Mouse (Mus musculus) E14TG2a.4 (cell line): ENCODE measurements around the gene Trmt1l.

Experiments used
- CTCF ChIP-seq: conservative IDR thresholded peaks from 2 replicates; pipeline ENCODE4 v1.5.1; 2014; ENCODE audit warnings: low read length
- NANOG ChIP-seq: IDR thresholded peaks from 2 replicates; pipeline ENCODE4 v1.6.1; 2014; ENCODE audit warnings: borderline replicate concordance, low read length, mixed read lengths
- POU5F1 ChIP-seq: IDR thresholded peaks from 2 replicates; pipeline ENCODE4 v1.6.1; 2014; ENCODE audit warnings: low read length, borderline replicate concordance

- TF ChIP-seq CTCF (no peak), POU5F1 (no peak), NANOG (no peak)
These were observed 36.6 kb downstream of the Trmt1l start for GRCm38 (mm10) chr1:151464914-151465313.
